Mouse (Mus musculus) lung, postnatal 0 days (tissue): Measurements from ENCODE around the gene N4bp1.

Experiments used
- CTCF ChIP-seq: IDR thresholded peaks from 2 replicates; pipeline ENCODE4 v1.5.1; 2016; ENCODE audit warnings: antibody characterized with exemption, mild to moderate bottlenecking
- EP300 ChIP-seq: IDR thresholded peaks from 2 replicates; pipeline ENCODE4 v1.6.1; 2016; ENCODE audit warnings: antibody characterized with exemption, mild to moderate bottlenecking, control low read depth

GRCm38 (mm10) chr8:86864764-86865163, 20.3 kb downstream of the N4bp1 start:
- TF ChIP-seq CTCF (no peak), EP300 (no peak)
